Mouse (Mus musculus) left cerebral cortex, adult 11 months (tissue): ENCODE results near the gene Lenep.

Experiments used
- DNase-seq: peaks from one replicate; pipeline ENCODE4 v3.0.0; 2022; ENCODE audit warnings: low spot score

The Lenep gene

GRCm38 (mm10) chr3:89390699-89391662 is 11.6 kb downstream of the Lenep start:
- DNase-seq: no peak

- DNase-seq: no peak
Observed at GRCm38 (mm10) chr3:89390111-89390515, 12.5 kb downstream of the Lenep start.

- DNase-seq: no peak
Observed at GRCm38 (mm10) chr3:89388901-89389740, 13.5 kb downstream of the Lenep start.

DNA sequence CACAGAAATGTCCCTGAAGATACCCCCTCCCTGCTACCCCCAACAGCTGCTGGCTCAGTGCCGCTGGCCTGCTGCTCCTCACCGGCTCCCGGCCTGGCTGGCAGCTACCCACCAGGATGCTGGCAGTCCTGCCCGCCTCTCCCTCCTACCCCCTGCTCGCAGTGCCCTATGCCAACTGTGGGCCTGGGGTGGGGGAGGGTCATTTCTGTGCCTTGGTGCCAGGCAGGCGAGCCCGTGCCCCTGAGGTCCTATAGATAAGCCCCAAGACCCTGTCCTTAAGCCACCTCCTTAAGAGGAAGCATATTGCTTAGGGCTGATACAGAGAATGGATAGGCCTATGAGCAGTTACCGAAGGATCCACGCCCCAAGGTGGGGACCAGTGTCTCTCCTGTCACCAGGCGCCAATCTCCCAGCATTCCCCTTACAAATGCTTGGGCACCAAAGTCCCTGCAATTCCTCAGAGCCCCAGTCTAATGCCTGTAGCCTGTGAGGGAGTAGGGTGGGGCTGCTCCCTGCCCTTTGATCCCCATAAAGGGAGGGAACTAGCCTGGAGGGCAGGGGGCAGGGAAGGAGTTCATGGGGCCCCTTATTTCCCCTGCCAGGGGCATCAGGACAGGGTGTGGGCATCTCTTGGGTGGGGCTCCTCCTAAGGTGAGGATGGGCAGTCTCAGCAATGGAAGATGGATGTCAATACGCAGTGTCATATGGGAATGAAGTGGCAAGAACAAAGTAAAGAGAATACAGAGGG is 14.3 kb downstream of the Lenep start:
- no peak for DNase-seq

DNA sequence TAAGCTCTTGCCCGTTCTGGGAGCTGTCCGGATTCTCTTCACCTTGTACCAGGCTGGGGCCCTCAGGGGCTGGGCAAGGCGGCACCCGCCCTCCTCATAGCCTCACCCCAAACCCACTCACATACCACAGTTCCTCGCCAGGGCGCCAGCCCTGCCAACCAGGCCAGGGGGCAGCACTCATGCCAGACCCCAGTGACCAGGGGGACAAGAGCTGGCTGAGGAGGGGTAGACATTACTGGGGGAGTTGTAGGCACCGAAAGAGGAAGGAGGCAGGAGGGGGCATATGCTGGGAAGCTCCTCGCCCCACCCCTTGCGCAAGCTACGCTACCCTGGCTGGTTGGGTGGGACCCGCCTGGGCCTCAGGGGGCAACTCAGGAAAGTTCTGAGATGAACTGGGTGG is 15.0 kb downstream of the Lenep start:
- no peak for DNase-seq

GRCm38 (mm10) chr3:89386438-89387420 is 15.9 kb downstream of the Lenep start:
- DNase-seq: no peak

DNA sequence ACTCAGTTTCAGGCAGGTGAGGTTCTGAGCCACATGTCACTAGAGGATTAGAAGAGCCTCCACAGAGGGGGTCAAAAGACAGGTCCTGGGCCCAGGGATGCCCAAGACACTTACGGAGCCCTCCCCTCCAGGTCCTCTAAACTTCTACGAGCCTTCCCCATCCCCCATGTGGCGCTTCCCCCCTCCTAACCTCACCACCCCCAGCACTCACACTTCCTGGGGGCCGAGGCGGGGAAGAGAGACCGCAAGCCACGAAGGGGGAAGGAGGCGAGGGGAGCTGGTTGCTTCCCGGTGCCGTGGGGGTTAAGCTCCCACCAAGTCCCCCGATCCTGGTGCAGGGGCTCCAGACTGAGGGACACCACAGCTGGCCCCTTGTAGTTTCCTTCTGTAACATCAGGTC is 17.1 kb downstream of the Lenep start:
- DNase-seq: no peak

- DNase-seq: no peak
Observed at GRCm38 (mm10) chr3:89384331-89385076, 18.1 kb downstream of the Lenep start.

DNA sequence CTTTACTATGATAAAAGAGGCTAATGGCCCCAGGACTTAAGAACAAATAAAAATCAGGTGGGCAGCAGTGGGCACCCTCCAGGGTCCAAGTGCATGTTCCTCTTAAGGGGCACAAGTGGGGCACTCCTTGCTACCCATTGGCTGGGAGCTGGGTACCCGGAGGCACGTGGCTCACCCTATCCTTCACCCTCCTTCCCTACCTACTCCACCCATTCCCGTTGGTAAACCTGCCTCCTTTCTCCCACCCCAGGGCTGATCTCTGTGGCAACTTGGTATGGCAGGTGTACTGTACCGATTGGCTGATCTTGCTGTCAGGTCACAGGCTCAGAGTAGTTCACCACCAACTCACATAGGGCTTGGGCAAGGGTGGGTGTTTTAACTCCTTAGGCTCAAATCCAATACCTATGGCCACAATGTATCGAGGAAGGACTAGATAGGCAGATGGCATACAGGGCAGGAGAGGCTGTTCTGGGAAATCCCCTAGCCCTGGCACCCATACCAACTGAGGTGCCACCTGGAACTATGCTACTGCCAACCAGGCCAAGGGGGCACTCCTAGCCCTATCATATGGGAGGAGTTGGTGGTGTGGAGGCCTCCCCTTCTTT is 18.8 kb downstream of the Lenep start:
- no peak for DNase-seq

- no peak for DNase-seq
Observed at GRCm38 (mm10) chr3:89382950-89383349, 19.6 kb downstream of the Lenep start.

DNA sequence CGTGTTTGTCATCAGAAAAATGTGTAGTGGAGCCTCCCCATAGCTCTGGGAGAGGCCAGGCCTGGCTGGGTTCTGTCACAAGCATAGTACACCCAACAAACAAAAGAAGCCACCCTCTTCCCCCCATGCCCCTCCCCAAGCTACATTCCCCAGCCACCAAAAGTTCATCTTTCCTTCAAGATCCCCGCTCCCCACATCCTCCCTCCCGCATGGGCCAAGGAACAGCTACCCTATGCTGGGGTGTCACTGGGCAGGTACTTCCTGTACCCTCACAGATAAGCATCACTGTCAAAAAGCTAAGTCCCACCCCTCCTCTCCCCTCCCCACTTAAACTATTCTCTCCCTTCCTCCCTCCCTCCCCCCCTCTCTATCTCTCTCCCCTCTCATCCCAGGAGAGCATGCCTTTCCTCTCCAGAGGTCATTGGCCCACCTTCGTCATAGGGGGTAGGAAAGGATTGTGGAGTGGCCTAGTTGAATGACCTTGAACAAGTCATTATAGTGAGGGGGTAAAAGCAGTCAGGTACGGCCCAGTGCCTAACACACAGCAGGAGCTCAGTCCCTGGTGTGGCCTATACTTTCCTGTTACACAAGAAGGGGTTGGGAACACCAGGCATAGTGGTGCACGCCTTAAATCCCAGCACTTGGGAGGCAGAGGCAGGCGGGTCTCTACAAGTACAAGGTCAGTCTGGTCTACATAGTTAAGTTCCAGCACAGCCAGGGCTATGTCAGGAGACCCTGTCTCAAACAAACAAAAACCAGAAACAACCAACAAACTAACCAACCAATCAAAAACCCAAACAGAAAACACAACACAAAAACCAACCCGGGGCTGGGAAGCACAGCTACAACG is 20.3 kb downstream of the Lenep start:
- DNase-seq: no peak

DNA sequence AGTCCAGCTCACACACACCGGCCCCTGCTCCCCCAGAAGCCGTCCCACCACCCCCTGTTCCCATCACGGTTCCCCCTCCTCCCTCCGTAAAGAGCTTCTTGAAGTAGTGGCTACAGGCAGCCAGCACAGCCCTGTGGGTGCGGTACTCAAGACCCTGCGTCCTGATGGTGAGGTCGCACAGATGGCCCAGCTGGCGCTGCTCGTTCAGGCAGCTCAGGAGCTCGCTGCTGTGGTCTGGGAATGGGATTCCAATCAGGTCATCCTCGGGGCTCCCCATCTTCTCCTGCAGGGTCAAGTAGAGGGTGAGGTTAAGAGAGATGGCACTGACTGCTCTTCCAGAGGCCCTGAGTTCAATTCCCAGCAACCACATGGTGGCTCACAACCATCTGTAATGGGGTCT is 21.4 kb downstream of the Lenep start:
- DNase-seq: no peak

GRCm38 (mm10) chr3:89380711-89381110 is 21.9 kb downstream of the Lenep start:
- DNase-seq: no peak

DNA sequence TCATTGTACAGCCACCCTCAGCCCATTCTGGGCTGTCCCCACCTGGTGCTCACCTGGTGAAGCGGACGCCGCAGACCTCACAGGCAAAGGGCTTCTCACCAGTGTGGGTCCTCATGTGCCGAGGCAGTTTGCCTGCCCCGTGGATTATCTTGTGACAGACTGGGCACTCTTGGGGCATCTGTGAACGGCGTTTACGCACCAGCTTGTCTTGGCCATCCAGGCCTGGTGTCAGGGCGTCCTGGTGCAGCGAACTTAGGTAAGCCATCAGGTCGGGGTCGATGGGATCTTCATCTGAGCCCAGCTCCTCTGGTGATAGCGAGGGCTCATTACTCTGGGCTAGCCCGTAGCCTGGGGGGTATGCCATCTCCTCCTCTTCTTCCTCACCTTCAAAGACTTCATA is 22.3 kb downstream of the Lenep start:
- no peak for DNase-seq

- no peak for DNase-seq
Observed at GRCm38 (mm10) chr3:89379388-89380131, 23.0 kb downstream of the Lenep start.

GRCm38 (mm10) chr3:89378394-89379067 is 24.1 kb downstream of the Lenep start:
- no peak for DNase-seq

- DNase-seq: no peak
Observed at GRCm38 (mm10) chr3:89377831-89378230, 24.8 kb downstream of the Lenep start.
